Mouse (Mus musculus) T-helper 17 cell (primary cell): ENCODE results near the gene Rftn1.

ENCODE experiments used
- in situ Hi-C, 2 experiments: fragments of 300-600 bp; cut with MboI, MseI; formaldehyde crosslinking; loops; 1 replicate in 1 of 2; 2 replicates in 1 of 2; pipeline ENCODE4 v1.15.1; 2025; ENCODE audit warnings: high pct_unique_total_duplicates in 2 of 2

The Rftn1 gene

GRCm38 (mm10) chr17:50096305-50096704 lies 94.2 kb downstream of the Rftn1 start:
- in situ Hi-C loops = no loop called here

GRCm38 (mm10) chr17:50094596-50094995 lies 95.9 kb downstream of the Rftn1 start:
- in situ Hi-C loops = no loop called here

GRCm38 (mm10) chr17:50094077-50094476 lies 96.4 kb downstream of the Rftn1 start:
- in situ Hi-C loops = no loop called here

- in situ Hi-C loops = no loop called here
Measured at GRCm38 (mm10) chr17:50093356-50093755, 97.1 kb downstream of the Rftn1 start.

- in situ Hi-C loops = no loop called here
Measured at GRCm38 (mm10) chr17:50092848-50093247, 97.6 kb downstream of the Rftn1 start.

GRCm38 (mm10) chr17:50091829-50092228 lies 98.6 kb downstream of the Rftn1 start:
- in situ Hi-C loops = no loop called here

- in situ Hi-C loops = loop anchor here in 1 of 2 experiments (5.0 kb wide), 1 partner anchor 98 kb away; no protein-coding TSS in a partner anchor
Measured at GRCm38 (mm10) chr17:50089725-50090124, 100.7 kb downstream of the Rftn1 start.

GRCm38 (mm10) chr17:50088054-50088453 lies 102.4 kb downstream of the Rftn1 start:
- in situ Hi-C loops = loop anchor here in 1 of 2 experiments (5.0 kb wide), 1 partner anchor 99 kb away; no protein-coding TSS in a partner anchor

GRCm38 (mm10) chr17:50086887-50087286 lies 103.6 kb downstream of the Rftn1 start:
- in situ Hi-C loops = loop anchor here in 1 of 2 experiments (5.0 kb wide), 1 partner anchor 100 kb away; no protein-coding TSS in a partner anchor

GRCm38 (mm10) chr17:50084721-50085120 lies 105.8 kb downstream of the Rftn1 start:
- in situ Hi-C loops = loop anchor here in 1 of 2 experiments (5.0 kb wide), 1 partner anchor 103 kb away; no protein-coding TSS in a partner anchor

- in situ Hi-C loops = no loop called here
Measured at GRCm38 (mm10) chr17:50083937-50084336, 106.5 kb downstream of the Rftn1 start.

GRCm38 (mm10) chr17:50082947-50083346 lies 107.5 kb downstream of the Rftn1 start:
- in situ Hi-C loops = no loop called here

GRCm38 (mm10) chr17:50081647-50082046 lies 108.8 kb downstream of the Rftn1 start:
- in situ Hi-C loops = no loop called here

- in situ Hi-C loops = no loop called here
Measured at GRCm38 (mm10) chr17:50080991-50081390, 109.5 kb downstream of the Rftn1 start.

- in situ Hi-C loops = no loop called here
Measured at GRCm38 (mm10) chr17:50078749-50079148, 111.7 kb downstream of the Rftn1 start.

- in situ Hi-C loops = loop anchor here in 1 of 2 experiments (5.0 kb wide), 1 partner anchor 34 kb away; no protein-coding TSS in a partner anchor
Measured at GRCm38 (mm10) chr17:50072982-50073965, 117.2 kb downstream of the Rftn1 start.

GRCm38 (mm10) chr17:50071602-50071988 lies 118.9 kb downstream of the Rftn1 start:
- in situ Hi-C loops = loop anchor here in 1 of 2 experiments (5.0 kb wide), 1 partner anchor 36 kb away; no protein-coding TSS in a partner anchor

- in situ Hi-C loops = loop anchor here in 1 of 2 experiments (5.0 kb wide), 1 partner anchor 36 kb away; no protein-coding TSS in a partner anchor
Measured at GRCm38 (mm10) chr17:50070822-50071601, 119.5 kb downstream of the Rftn1 start.

- in situ Hi-C loops = loop anchor here in 1 of 2 experiments (5.0 kb wide), 1 partner anchor 37 kb away; no protein-coding TSS in a partner anchor
Measured at GRCm38 (mm10) chr17:50069897-50070636, 120.4 kb downstream of the Rftn1 start.

- in situ Hi-C loops = no loop called here
Measured at GRCm38 (mm10) chr17:50069205-50069604, 121.3 kb downstream of the Rftn1 start.

GRCm38 (mm10) chr17:50068681-50069138 lies 121.8 kb downstream of the Rftn1 start:
- in situ Hi-C loops = no loop called here
